Mouse (Mus musculus): ENCODE measurements around the gene Crtac1.

DNA sequence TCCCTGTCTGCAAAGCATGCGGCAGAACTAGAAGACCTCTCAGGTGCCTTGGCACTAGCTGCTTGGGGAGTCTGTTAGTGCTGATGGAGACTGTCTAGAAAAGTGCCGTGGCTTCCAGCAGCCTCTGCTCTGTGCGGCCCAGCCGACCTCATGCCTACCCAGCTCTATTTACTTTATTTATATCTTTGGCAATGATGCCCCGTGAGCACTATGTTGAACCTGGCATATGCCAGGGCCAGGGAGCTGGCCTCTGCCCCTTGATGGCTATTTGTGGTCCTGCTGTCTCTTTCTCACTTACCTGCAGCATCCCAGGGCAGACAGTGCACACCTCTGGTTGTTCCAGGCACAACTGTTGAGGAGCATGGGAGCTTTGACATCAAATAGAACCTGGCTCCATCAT lies 153.1 kb downstream of the Crtac1 start:
- TF ChIP-seq BHLHE40 (IDR thresholded peaks at IDR 0.05; ENCODE audit: low read depth, low read length) (no peak), GABPA (IDR thresholded peaks at IDR 0.05; ENCODE audit: insufficient replicate concordance, low read depth, low read length) (no peak), EP300 (IDR thresholded peaks at IDR 0.05; ENCODE audit: low read length) (no peak), CTCF (conservative IDR thresholded peaks at IDR 0.05 in 1 of 2, IDR thresholded peaks at IDR 0.05 in 1 of 2; ENCODE audit: low read depth in 2 of 2, low read length in 2 of 2) (no peak), TCF12 (IDR thresholded peaks at IDR 0.05; ENCODE audit: low read depth, low read length) (no peak), ZC3H11A (IDR thresholded peaks at IDR 0.05; ENCODE audit: low read depth, low read length) (no peak), USF1 (IDR thresholded peaks at IDR 0.05; ENCODE audit: low read depth, low read length) (no peak), POLR2AphosphoS2 (IDR thresholded peaks at IDR 0.05; ENCODE audit: low read depth, low read length) (no peak), TBP (conservative IDR thresholded peaks at IDR 0.05; ENCODE audit: low read depth, low read length) (no peak), CHD2 (IDR thresholded peaks at IDR 0.05; ENCODE audit: low read length) (no peak), MXI1 (IDR thresholded peaks at IDR 0.05; ENCODE audit: low read depth, low read length) (no peak), POLR2A (IDR thresholded peaks at IDR 0.05; ENCODE audit: low read depth, low read length) (no peak)

Measured in CH12.LX (cell line).